Mouse (Mus musculus) limb, embryonic 14.5 days (tissue): Measurements from ENCODE around the gene Gm31371. TPM values are rescaled to one million over a fixed set of nuclear protein-coding genes. Genes with fewer than 3 reads are reported as not detected.
"Not testable (repeated sequence)": the region's sequence is repeated elsewhere in the genome, so short reads cannot be mapped to it uniquely, and the experiment has no call there.

Experiments used
- ATAC-seq: fragments of 200-750 bp; cut with Nextera tagmentation; 2 replicates; pipeline ENCODE4 v1.8.0; 2017; ENCODE audit warnings: low read depth, moderate number of reproducible peaks, moderate TSS enrichment; ENCODE audit not compliant: low FRiP score
- DNase-seq: peaks from one replicate; pipeline ENCODE4 v3.0.0-alpha.2; 2015; ENCODE audit warnings: low spot score
- H3K27ac ChIP-seq: fragments of 300-500 bp; sonication (generic); replicated peaks from 2 replicates; pipeline ENCODE4 v1.5.1; 2014; ENCODE audit warnings: low read depth, mild to moderate bottlenecking, low read length, moderate library complexity, mixed read lengths
- H3K27me3 ChIP-seq: fragments of 300-500 bp; sonication (generic); 2 replicates; pipeline ENCODE4 v1.6.1; 2014; ENCODE audit warnings: low read length, mixed read lengths; ENCODE audit not compliant: control insufficient read depth, insufficient read depth
- H3K36me3 ChIP-seq: fragments of 300-500 bp; sonication (generic); 2 replicates; pipeline ENCODE4 v1.6.1; 2014; ENCODE audit warnings: mild to moderate bottlenecking, low read length, moderate library complexity, mixed read lengths; ENCODE audit not compliant: control insufficient read depth, insufficient read depth
- H3K4me1 ChIP-seq: fragments of 300-500 bp; sonication (generic); 2 replicates; pipeline ENCODE4 v1.6.1; 2014; ENCODE audit warnings: antibody characterized with exemption, low read length, mixed read lengths; ENCODE audit not compliant: control insufficient read depth, insufficient read depth
- H3K4me2 ChIP-seq: fragments of 300-500 bp; sonication (generic); replicated peaks from 2 replicates; pipeline ENCODE4 v1.6.1; 2014; ENCODE audit warnings: low read depth, mild to moderate bottlenecking, low read length, moderate library complexity; ENCODE audit not compliant: severe bottlenecking
- H3K4me3 ChIP-seq: fragments of 300-500 bp; sonication (generic); replicated peaks from 2 replicates; pipeline ENCODE4 v1.5.1; 2014; ENCODE audit warnings: low read length
- H3K9ac ChIP-seq: fragments of 300-500 bp; sonication (generic); 2 replicates; pipeline ENCODE4 v1.6.1; 2014; ENCODE audit warnings: mild to moderate bottlenecking, low read depth, low read length, moderate library complexity; ENCODE audit not compliant: severe bottlenecking
- H3K9me3 ChIP-seq: fragments of 300-500 bp; sonication (generic); 2 replicates; pipeline ENCODE4 v1.6.1; 2016; ENCODE audit warnings: low read length; ENCODE audit not compliant: control insufficient read depth
- POLR2A ChIP-seq: fragments of 200-500 bp; IDR thresholded peaks from 2 replicates; pipeline ENCODE4 v1.8.0; 2012; ENCODE audit warnings: inconsistent platforms, mild to moderate bottlenecking, moderate library complexity, borderline replicate concordance; ENCODE audit not compliant: insufficient read depth, insufficient read length; ENCODE audit errors: extremely low read depth
- WGBS: fragments of 180-500 bp; shearing (Covaris S2); extraction: QIAGEN DNeasy Blood & Tissue Kit; methylation state at CpG from one replicate; pipeline ENCODE4 v1.1.7; 2014; 5-methylcytosine and 5-hydroxymethylcytosine counted together
- polyA plus RNA-seq, 2 experiments: library from polyadenylated mRNA; depleted of rRNA in 1 of 2; stranded (reverse) in 1 of 2; unstranded in 1 of 2; fragments of >200 nt; fragmentation: Nextera tagmentation in 1 of 2; extraction: Ambion mirVana in 1 of 2; gene quantifications; 2 replicates each; pipeline versions ENCODE4 v1.2.1 to v1.2.3; 2012 to 2014

Gene Gm31371
- polyA plus RNA-seq, 2 experiments, result 0.08 TPM; not detected in 1

DNA sequence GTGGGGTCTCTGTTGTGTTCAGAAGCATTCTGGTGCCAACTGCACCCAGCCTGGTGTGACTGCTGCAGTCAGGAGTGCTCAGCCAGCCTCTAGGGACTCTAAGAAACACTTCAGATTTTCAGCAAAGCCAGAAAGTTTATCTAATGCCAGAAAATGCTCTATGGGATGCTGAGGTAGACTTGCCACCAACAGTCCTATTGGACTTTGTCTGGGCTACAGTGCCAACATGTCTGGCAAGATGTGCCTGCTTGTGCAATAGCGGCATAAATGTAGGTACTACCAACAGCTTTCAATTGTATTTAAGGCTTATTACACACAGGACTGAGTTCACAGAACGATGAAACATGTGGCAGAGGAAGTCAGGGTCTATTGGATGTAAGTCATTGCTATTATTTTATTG, 57.7 kb downstream of the Gm31371 start:
- H3K4me3 ChIP-seq, result no peak overlapping the region
- no peak for DNase-seq
- 75% methylated on average over 2 of the region's 2 CpGs for WGBS
- no peak overlapping the region for H3K27ac ChIP-seq
- H3K27me3 ChIP-seq, result no peaks in the 10 kb centered on the region
- no peak overlapping the region for H3K9ac ChIP-seq
- no peak for ATAC-seq
- H3K36me3 ChIP-seq, result no peaks in the 10 kb centered on the region
- H3K9me3 ChIP-seq, result no peaks in the 10 kb centered on the region
- no peaks in the 10 kb centered on the region for H3K4me1 ChIP-seq
- H3K4me2 ChIP-seq, result no peak overlapping the region
- TF ChIP-seq POLR2A, result no peak

DNA sequence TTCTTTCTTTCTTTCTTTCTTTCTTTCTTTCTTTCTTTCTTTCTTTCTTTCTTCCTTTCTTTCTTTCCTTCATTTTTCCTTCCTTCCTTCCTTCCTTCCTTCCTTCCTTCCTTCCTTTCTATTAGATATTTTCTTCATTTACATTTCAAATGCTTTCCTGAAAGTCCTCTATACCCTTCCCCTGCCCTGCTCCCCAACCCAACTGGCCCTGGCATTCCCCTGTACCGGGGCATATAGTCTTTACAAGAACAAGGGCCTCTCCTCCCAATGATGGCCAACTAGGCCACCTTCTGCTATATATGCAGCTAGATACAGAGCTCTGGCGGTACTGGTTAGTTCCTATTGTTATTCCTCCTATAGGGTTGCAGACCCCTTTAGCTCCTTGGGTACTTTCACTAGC, 60.6 kb downstream of the Gm31371 start:
- not testable (repeated sequence) for H3K4me2 ChIP-seq, H3K4me3 ChIP-seq, H3K9me3 ChIP-seq, H3K27ac ChIP-seq, DNase-seq, H3K9ac ChIP-seq, H3K27me3 ChIP-seq, ATAC-seq, H3K4me1 ChIP-seq, H3K36me3 ChIP-seq
- 66% methylated on average over 2 of the region's 2 CpGs for WGBS

DNA sequence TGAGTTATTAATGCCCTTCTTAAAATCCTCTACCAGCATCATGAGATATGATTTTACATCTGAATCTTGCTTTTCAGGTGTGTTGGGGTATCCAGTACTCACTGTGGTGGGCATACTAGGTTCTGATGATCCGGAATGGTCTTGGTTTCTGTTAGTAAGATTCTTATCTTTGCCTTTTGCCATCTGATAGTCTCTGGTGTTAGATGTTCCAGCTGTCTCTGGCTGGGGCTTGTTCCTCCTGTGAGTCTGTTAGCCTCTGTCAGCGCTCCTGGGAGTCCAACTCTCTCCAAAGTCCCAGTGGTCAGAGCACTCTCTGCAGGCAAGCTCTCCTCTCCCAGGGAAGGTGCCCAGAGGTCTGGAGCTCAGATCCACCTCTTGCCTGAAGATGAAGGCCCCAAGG, 65.0 kb downstream of the Gm31371 start:
- H3K27ac ChIP-seq, DNase-seq: not testable (repeated sequence)
- WGBS, result 57% methylated on average over 2 of the region's 2 CpGs

DNA sequence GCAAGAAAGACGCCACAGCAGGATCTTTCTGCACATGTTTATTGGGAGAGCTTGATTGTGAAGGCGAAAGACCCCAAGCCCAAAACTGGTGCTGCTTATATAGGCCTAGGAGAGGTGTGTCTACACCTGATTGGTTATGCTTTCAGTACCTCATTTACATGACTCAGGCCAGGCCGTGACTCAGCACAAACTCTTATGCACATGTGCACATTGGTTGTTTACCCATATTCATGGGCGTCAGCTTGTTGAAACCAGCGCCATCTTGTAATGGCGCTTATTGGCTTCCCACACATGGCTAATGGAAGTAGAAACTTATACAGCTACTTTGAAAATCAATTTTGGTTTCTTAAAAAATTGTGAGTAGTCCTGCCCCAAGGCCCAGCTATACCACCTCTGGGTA, 72.0 kb downstream of the Gm31371 start:
- not testable (repeated sequence) for H3K36me3 ChIP-seq, H3K27ac ChIP-seq, H3K4me3 ChIP-seq, H3K4me2 ChIP-seq, H3K9ac ChIP-seq, DNase-seq, H3K4me1 ChIP-seq, H3K9me3 ChIP-seq, H3K27me3 ChIP-seq, ATAC-seq
- WGBS, result 85% methylated on average over 6 of the region's 6 CpGs

More for the DNA sequence above, 65.0 kb downstream of the Gm31371 start:
- not testable (repeated sequence) for H3K9me3 ChIP-seq, H3K9ac ChIP-seq, H3K4me1 ChIP-seq, ATAC-seq, H3K27me3 ChIP-seq, H3K4me3 ChIP-seq, H3K4me2 ChIP-seq, H3K36me3 ChIP-seq

Other genes with a start within 250 kb of the Gm31371 start
- not detected in 2 replicates for gene 4930467E23Rik, start 173.8 kb upstream of the Gm31371 start, polyA plus RNA-seq (2012; rRNA removed)
- not detected in 2 replicates for gene 4930467E23Rik, start 173.8 kb upstream of the Gm31371 start, polyA plus RNA-seq (2014; fragmentation: Nextera tagmentation; extraction: Ambion mirVana)